Mouse (Mus musculus): ENCODE data around the gene Ppp2r5e. TPM values are rescaled to one million over a fixed set of nuclear protein-coding genes. Genes with fewer than 3 reads are reported as not detected.
A peak's percentile ranks its signal among the peaks of the same experiment; 100 is the strongest.

Ppp2r5e gene
- polyA plus RNA-seq, 1 experiment from 2014 or later: 25.3 TPM

- Histone ChIP-seq H3K27ac (replicated peaks) (no peak overlapping the region), H3K4me2 (replicated peaks) (no peak overlapping the region), H3K36me3 (no peaks in the 10 kb centered on the region), H3K27me3 (no peaks in the 10 kb centered on the region), H3K9ac (replicated peaks) (no peak overlapping the region), H3K9me3 (no peaks in the 10 kb centered on the region), H3K4me1 (peaks cover 10% of the 10 kb centered on the region), H3K4me3 (no peak overlapping the region)
- WGBS: 87% methylated on average over 2 of the region's 2 CpGs
- no peak for ATAC-seq (ENCODE audit: low FRiP score, low read depth)
Observed at GRCm38 (mm10) chr12:75531895-75532294, 64.2 kb downstream of the Ppp2r5e start.

GRCm38 (mm10) chr12:75528857-75529808 is 66.9 kb downstream of the Ppp2r5e start:
- no peak overlapping the region for H3K4me3 ChIP-seq
- no peaks in the 10 kb centered on the region for H3K27me3 ChIP-seq
- no peak for ATAC-seq (ENCODE audit: low FRiP score, low read depth)
- H3K9me3 ChIP-seq: no peaks in the 10 kb centered on the region
- no peak overlapping the region for H3K4me2 ChIP-seq (replicated peaks)
- H3K9ac ChIP-seq (replicated peaks): no peak overlapping the region
- peaks cover 10% of the 10 kb centered on the region; the same call in 1 of the 2 replicates for H3K4me1 ChIP-seq
- H3K36me3 ChIP-seq: no peaks in the 10 kb centered on the region
- no peak overlapping the region for H3K27ac ChIP-seq (replicated peaks)
- WGBS: 88% methylated on average over 7 of the region's 7 CpGs

DNA sequence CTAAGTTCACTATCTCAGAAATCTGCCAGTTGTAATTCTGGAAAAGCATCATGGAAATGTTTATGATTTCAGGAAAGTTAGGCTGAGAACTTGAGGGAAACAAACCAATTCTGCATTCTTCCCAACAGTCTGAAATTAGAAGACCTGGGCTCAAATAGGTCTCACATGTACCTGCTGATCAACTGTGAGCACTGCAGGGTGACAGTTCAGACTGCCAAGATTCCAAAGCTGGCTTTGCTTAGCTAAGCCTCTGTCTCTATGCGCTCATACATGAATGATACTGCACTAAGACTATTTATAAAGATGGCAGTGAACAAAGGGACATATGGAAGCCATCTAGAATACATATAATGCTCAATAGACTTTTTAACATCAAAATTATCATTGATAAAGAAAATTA is 67.7 kb downstream of the Ppp2r5e start:
- H3K4me3 ChIP-seq: no peak overlapping the region
- ATAC-seq (ENCODE audit: low FRiP score, low read depth): no peak
- no peaks in the 10 kb centered on the region for H3K27me3 ChIP-seq
- peaks cover 10% of the 10 kb centered on the region; the same call in 1 of the 2 replicates for H3K4me1 ChIP-seq
- H3K9ac ChIP-seq (replicated peaks): no peak overlapping the region
- no peak overlapping the region for H3K4me2 ChIP-seq (replicated peaks)
- WGBS: 86% methylated on average over 1 of the region's 1 CpGs
- no peaks in the 10 kb centered on the region for H3K9me3 ChIP-seq
- H3K27ac ChIP-seq (replicated peaks): no peak overlapping the region
- no peaks in the 10 kb centered on the region for H3K36me3 ChIP-seq

DNA sequence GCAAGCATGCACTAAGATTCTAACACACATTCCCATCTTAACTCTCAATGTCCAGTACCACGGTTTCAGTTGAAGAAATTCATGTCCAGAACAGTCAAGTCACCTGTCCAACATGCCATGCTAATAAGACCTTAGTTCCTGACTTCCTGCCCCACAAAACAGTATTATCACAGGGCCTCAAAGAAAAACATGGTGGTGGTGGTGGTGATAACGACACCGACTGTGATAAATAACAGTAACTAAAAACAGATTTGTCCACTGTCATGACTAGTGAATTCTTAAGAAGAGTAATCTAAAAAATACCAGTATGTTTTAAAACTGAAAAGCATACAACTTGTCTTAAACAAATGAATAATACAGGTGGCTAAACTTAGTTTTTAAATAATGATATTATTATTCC is 71.8 kb downstream of the Ppp2r5e start:
- Histone ChIP-seq H3K36me3 (no peaks in the 10 kb centered on the region), H3K4me1 (peaks cover 12% of the 10 kb centered on the region), H3K4me3 (no peak overlapping the region), H3K4me2 (replicated peaks) (no peak overlapping the region), H3K27ac (replicated peaks) (no peak overlapping the region), H3K27me3 (no peaks in the 10 kb centered on the region), H3K9ac (replicated peaks) (no peak overlapping the region), H3K9me3 (no peaks in the 10 kb centered on the region)
- WGBS: 83% methylated on average over 3 of the region's 3 CpGs
- no peak for ATAC-seq (ENCODE audit: low FRiP score, low read depth)

GRCm38 (mm10) chr12:75522931-75523330 is 73.1 kb downstream of the Ppp2r5e start:
- H3K4me2 ChIP-seq (replicated peaks): no peak overlapping the region
- H3K9me3 ChIP-seq: no peaks in the 10 kb centered on the region
- no peaks in the 10 kb centered on the region for H3K36me3 ChIP-seq
- peaks cover 12% of the 10 kb centered on the region for H3K4me1 ChIP-seq
- 89% methylated on average over 2 of the region's 2 CpGs for WGBS
- H3K4me3 ChIP-seq: no peak overlapping the region
- H3K9ac ChIP-seq (replicated peaks): no peak overlapping the region
- ATAC-seq (ENCODE audit: low FRiP score, low read depth): no peak
- no peaks in the 10 kb centered on the region for H3K27me3 ChIP-seq
- no peak overlapping the region for H3K27ac ChIP-seq (replicated peaks)

- H3K4me1 ChIP-seq: peaks cover 12% of the 10 kb centered on the region
- no peak overlapping the region for H3K4me2 ChIP-seq (replicated peaks)
- no peaks in the 10 kb centered on the region for H3K36me3 ChIP-seq
- H3K4me3 ChIP-seq: no peak overlapping the region
- H3K9ac ChIP-seq (replicated peaks): no peak overlapping the region
- H3K27me3 ChIP-seq: no peaks in the 10 kb centered on the region
- ATAC-seq (ENCODE audit: low FRiP score, low read depth): no peak
- H3K9me3 ChIP-seq: no peaks in the 10 kb centered on the region
- WGBS: 88% methylated on average over 2 of the region's 2 CpGs
- no peak overlapping the region for H3K27ac ChIP-seq (replicated peaks)
Observed at GRCm38 (mm10) chr12:75522360-75522759, 73.7 kb downstream of the Ppp2r5e start.

GRCm38 (mm10) chr12:75520395-75520794 is 75.7 kb downstream of the Ppp2r5e start:
- no peak overlapping the region for H3K9ac ChIP-seq (replicated peaks)
- ATAC-seq (ENCODE audit: low FRiP score, low read depth): peak; percentile 63
- no peaks in the 10 kb centered on the region for H3K36me3 ChIP-seq
- H3K4me1 ChIP-seq: peaks cover 12% of the 10 kb centered on the region
- no peak overlapping the region for H3K4me3 ChIP-seq
- H3K4me2 ChIP-seq (replicated peaks): no peak overlapping the region
- no peaks in the 10 kb centered on the region for H3K9me3 ChIP-seq
- 53% methylated on average over 3 of the region's 3 CpGs for WGBS
- H3K27me3 ChIP-seq: no peaks in the 10 kb centered on the region
- peak overlapping the region; percentile 40; the same call in 1 of the 2 replicates for H3K27ac ChIP-seq (replicated peaks)

GRCm38 (mm10) chr12:75519181-75519940 is 76.7 kb downstream of the Ppp2r5e start:
- Histone ChIP-seq H3K27ac (replicated peaks) (no peak overlapping the region), H3K9ac (replicated peaks) (no peak overlapping the region), H3K4me1 (peaks cover 14% of the 10 kb centered on the region), H3K4me3 (no peak overlapping the region), H3K9me3 (no peaks in the 10 kb centered on the region), H3K36me3 (peaks cover 8% of the 10 kb centered on the region; the same call in 1 of the 2 replicates), H3K4me2 (replicated peaks) (no peak overlapping the region), H3K27me3 (no peaks in the 10 kb centered on the region)
- 88% methylated on average over 10 of the region's 10 CpGs for WGBS
- ATAC-seq (ENCODE audit: low FRiP score, low read depth): no peak

DNA sequence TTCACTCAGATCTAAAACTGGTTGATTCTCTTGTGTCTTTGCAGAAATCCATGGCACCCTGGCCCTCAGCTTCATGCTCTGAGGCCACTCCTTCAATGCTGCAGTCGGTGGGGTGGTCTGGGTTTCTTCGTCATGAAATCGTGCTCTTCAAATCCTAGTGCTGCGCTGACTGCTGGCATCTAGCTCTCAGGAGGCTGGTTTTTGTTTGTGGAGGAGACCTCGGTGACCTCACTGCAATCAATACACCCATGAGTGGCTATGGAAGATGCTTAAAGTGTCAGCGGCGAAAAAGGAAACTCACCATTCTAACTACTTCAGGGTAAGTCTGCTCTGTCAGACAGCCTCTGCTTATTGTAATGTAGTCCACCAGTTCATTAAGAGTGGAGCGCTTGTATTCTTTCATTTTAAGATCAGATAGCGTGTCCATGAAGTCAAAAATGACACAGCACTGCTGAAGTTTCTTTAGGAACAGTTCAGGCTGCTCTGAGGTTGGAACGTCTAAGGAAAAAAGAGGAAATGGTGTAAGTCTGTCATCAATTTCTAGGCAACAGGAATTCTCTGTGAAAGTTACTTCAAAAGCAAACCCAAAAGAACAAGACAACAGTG is 80.6 kb downstream of the Ppp2r5e start:
- no peak overlapping the region for H3K27ac ChIP-seq (replicated peaks)
- peaks cover 11% of the 10 kb centered on the region; the same call in 1 of the 2 replicates for H3K36me3 ChIP-seq

GRCm38 (mm10) chr12:75511520-75511919 is 84.5 kb downstream of the Ppp2r5e start:
- no peak overlapping the region for H3K4me2 ChIP-seq (replicated peaks)
- H3K9ac ChIP-seq (replicated peaks): no peak overlapping the region
- H3K4me3 ChIP-seq: no peak overlapping the region
- no peak overlapping the region for H3K27ac ChIP-seq (replicated peaks)
- H3K36me3 ChIP-seq: peaks cover 15% of the 10 kb centered on the region; the same call in 1 of the 2 replicates
- 91% methylated on average over 2 of the region's 2 CpGs for WGBS
- no peak for ATAC-seq (ENCODE audit: low FRiP score, low read depth)
- H3K27me3 ChIP-seq: no peaks in the 10 kb centered on the region
- 0 out of 2 replicates have a peak, but pooled peaks cover 2% of the 10 kb centered on the region for H3K4me1 ChIP-seq
- H3K9me3 ChIP-seq: no peaks in the 10 kb centered on the region

More for the DNA sequence above, 80.6 kb downstream of the Ppp2r5e start:
- no peaks in the 10 kb centered on the region for H3K9me3 ChIP-seq
- no peak overlapping the region for H3K4me3 ChIP-seq
- H3K4me1 ChIP-seq: peaks cover 6% of the 10 kb centered on the region
- ATAC-seq (ENCODE audit: low FRiP score, low read depth): no peak
- WGBS: 76% methylated on average over 10 of the region's 10 CpGs
- no peak overlapping the region for H3K4me2 ChIP-seq (replicated peaks)
- H3K9ac ChIP-seq (replicated peaks): no peak overlapping the region
- no peaks in the 10 kb centered on the region for H3K27me3 ChIP-seq

DNA sequence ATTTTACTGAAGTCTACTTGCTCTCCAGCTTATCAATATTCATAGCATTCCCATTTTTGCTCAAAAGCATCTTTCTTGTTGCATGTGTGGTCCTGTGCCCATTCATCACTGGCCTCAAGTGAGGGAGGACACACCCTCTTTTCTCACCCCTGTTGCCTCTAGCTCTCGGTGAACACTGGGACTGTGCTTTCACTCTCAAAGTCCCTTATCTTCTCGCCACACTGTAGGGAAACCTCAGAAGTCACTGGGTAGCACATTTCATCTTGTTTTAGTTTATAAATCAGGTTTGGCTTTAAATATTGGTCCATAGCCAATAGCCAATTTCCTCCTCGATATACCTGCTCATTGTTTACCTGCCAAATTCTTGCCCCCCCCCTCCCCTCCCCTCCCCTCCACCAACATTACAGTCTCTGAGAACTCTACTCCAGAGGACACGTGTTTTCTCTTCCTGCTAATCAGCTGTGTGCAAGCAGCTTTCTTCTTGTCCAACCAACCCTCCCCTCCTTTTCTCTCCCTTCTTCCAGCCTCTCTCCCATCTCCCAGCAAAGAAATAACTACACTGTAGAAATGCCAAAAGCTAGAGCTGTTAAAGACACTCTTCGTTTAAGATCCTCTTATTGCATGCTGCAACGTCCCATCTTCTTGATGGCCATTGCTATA is 90.9 kb downstream of the Ppp2r5e start:
- Histone ChIP-seq H3K27me3 (no peaks in the 10 kb centered on the region), H3K9me3 (no peaks in the 10 kb centered on the region), H3K27ac (replicated peaks) (no peak overlapping the region), H3K36me3 (0 out of 2 replicates have a peak, but pooled peaks cover 4% of the 10 kb centered on the region), H3K4me1 (no peaks in the 10 kb centered on the region), H3K4me2 (replicated peaks) (no peak overlapping the region), H3K4me3 (no peak overlapping the region), H3K9ac (replicated peaks) (no peak overlapping the region)
- WGBS: 78% methylated on average over 6 of the region's 6 CpGs
- no peak for ATAC-seq (ENCODE audit: low FRiP score, low read depth)

Data from midbrain, embryonic 12.5 days (tissue).